Mouse (Mus musculus) embryonic facial prominence, embryonic 11.5 days (tissue): Measurements from ENCODE around the gene Zp3r. TPM values are rescaled to one million over a fixed set of nuclear protein-coding genes. Genes with fewer than 3 reads are reported as not detected.
"Not testable (repeated sequence)": the region's sequence is repeated elsewhere in the genome, so short reads cannot be mapped to it uniquely, and the experiment has no call there.

Source experiments
- ATAC-seq: fragments of 200-750 bp; cut with Nextera tagmentation; replicated peaks from 2 replicates; pipeline ENCODE4 v1.8.0; 2017; ENCODE audit warnings: low read depth; ENCODE audit not compliant: insufficient number of reproducible peaks, low FRiP score, low TSS enrichment
- DNase-seq: peaks from one replicate; pipeline ENCODE4 v3.0.0-alpha.2; 2015; ENCODE audit warnings: low spot score
- H3K27ac ChIP-seq: fragments of 300-500 bp; sonication (generic); replicated peaks from 2 replicates; pipeline ENCODE4 v1.5.1; 2014; ENCODE audit warnings: mild to moderate bottlenecking, low read depth, low read length, control low read depth
- H3K27me3 ChIP-seq: fragments of 300-500 bp; sonication (generic); 2 replicates; pipeline ENCODE4 v1.6.1; 2014; ENCODE audit warnings: mild to moderate bottlenecking, low read length, moderate library complexity, mixed read lengths; ENCODE audit not compliant: control insufficient read depth, insufficient read depth
- H3K36me3 ChIP-seq: fragments of 300-500 bp; sonication (generic); replicated peaks from 2 replicates; pipeline ENCODE4 v1.6.1; 2014; ENCODE audit warnings: low read depth, mild to moderate bottlenecking, low read length, moderate library complexity, mixed read lengths; ENCODE audit not compliant: control insufficient read depth, insufficient read depth
- H3K4me1 ChIP-seq: fragments of 300-500 bp; sonication (generic); 2 replicates; pipeline ENCODE4 v1.6.1; 2014; ENCODE audit warnings: low read length, mixed read lengths; ENCODE audit not compliant: control insufficient read depth, insufficient read depth
- H3K4me2 ChIP-seq: fragments of 300-500 bp; sonication (generic); 2 replicates; pipeline ENCODE4 v1.6.1; 2014; ENCODE audit warnings: low read depth, mild to moderate bottlenecking, control low read depth, low read length, moderate library complexity
- H3K4me3 ChIP-seq: fragments of 300-500 bp; sonication (generic); 2 replicates; pipeline ENCODE4 v1.5.1; 2014; ENCODE audit warnings: low read depth, low read length, control low read depth
- H3K9ac ChIP-seq: fragments of 300-500 bp; sonication (generic); replicated peaks from 2 replicates; pipeline ENCODE4 v1.6.1; 2014; ENCODE audit warnings: mild to moderate bottlenecking, control low read depth, low read length
- H3K9me3 ChIP-seq: fragments of 300-500 bp; sonication (generic); replicated peaks from 2 replicates; pipeline ENCODE4 v1.6.1; 2016; ENCODE audit warnings: mild to moderate bottlenecking, low read length, inconsistent platforms, mixed read lengths; ENCODE audit not compliant: control insufficient read depth
- WGBS: fragments of 180-500 bp; shearing (Covaris S2); extraction: QIAGEN DNeasy Blood & Tissue Kit; methylation state at CpG from one replicate; pipeline ENCODE4 v1.1.7; 2014; 5-methylcytosine and 5-hydroxymethylcytosine counted together
- polyA plus RNA-seq: library from polyadenylated mRNA; unstranded; fragments of >200 nt; fragmentation: Nextera tagmentation; extraction: Ambion mirVana; gene quantifications from 2 replicates; pipeline ENCODE4 v1.2.1, GENCODE M21; 2014

Zp3r gene
- polyA plus RNA-seq: not detected in 2 replicates

DNA sequence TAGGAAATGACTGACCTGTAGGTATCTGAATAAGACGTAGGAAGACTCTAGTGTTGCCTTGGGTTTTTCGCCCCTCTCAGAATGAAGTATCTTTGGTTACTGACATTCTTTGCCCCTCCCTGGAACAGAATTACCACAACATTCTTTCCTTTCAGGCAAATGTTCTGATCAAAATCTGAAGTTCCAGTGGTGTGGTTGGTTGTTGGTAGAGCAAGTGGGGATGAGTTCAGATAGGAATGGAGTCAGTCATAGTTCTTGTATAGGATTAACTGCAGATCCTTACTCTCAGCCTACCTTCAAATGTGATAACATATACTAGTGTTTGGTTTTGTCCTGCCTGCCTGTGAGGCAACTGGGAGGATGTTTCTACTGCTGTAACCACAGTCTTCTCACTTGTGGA, at the start of gene Zp3r:
Gene Zp3r, minus strand, starts transcription at position 101 of the 400 bp plus-strand sequence.
- Histone ChIP-seq H3K9ac (no peak within 1 kb of the TSS), H3K36me3 (no peaks in the 10 kb centered on the region), H3K9me3 (no peaks in the 10 kb centered on the region), H3K4me3 (no peak within 1 kb of the TSS), H3K4me1 (no peaks in the 10 kb centered on the region), H3K27ac (no peak within 1 kb of the TSS), H3K27me3 (no peaks in the 10 kb centered on the region), H3K4me2 (no peak within 1 kb of the TSS)
- 90% methylated on average over 2 of the region's 2 CpGs for WGBS
- ATAC-seq: no peak
- DNase-seq: no peak

DNA sequence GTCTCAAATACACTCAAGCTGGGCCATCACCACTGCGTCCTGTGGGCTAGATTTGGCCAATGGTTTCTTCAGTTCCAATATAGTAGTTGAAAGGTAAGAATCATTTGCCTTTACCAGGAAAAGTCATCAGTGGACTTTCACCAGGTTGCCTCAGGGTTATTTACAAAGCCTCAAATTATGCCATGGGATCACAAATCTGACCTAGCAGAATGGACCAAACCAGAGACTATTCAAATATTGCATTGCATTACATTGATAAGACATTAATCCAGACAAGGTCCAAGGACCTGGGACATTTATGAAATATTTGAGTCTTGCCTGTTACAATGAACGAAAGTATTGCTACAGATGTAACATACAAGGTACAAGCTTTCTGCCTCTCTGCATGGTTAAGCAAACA, 49.1 kb upstream of the Zp3r start:
- ATAC-seq: no peak
- no peak for DNase-seq
- 85% methylated on average over 2 of the region's 2 CpGs for WGBS
- Histone ChIP-seq H3K27me3 (no peaks in the 10 kb centered on the region), H3K4me2 (no peak overlapping the region), H3K4me3 (no peak overlapping the region), H3K27ac (no peak overlapping the region), H3K9ac (no peak overlapping the region), H3K4me1 (no peaks in the 10 kb centered on the region), H3K36me3 (no peaks in the 10 kb centered on the region), H3K9me3 (no peaks in the 10 kb centered on the region)

- not testable (repeated sequence) for H3K27me3 ChIP-seq, DNase-seq, H3K36me3 ChIP-seq, H3K9me3 ChIP-seq, H3K4me1 ChIP-seq, H3K4me3 ChIP-seq, ATAC-seq, H3K27ac ChIP-seq, H3K9ac ChIP-seq, H3K4me2 ChIP-seq
- WGBS: 90% methylated on average over 5 of the region's 5 CpGs
Measured at GRCm38 (mm10) chr1:130663576-130663975, 34.2 kb upstream of the Zp3r start.

GRCm38 (mm10) chr1:130661454-130661853, 32.0 kb upstream of the Zp3r start, which contains the start of gene C4bp:
C4bp (minus strand) TSS chr1:130661632.
- Histone ChIP-seq H3K4me3 (no peak within 1 kb of the TSS), H3K9me3 (no peaks in the 10 kb centered on the region), H3K9ac (no peak within 1 kb of the TSS), H3K4me1 (no peaks in the 10 kb centered on the region), H3K36me3 (no peaks in the 10 kb centered on the region), H3K4me2 (no peak within 1 kb of the TSS), H3K27ac (no peak within 1 kb of the TSS), H3K27me3 (no peaks in the 10 kb centered on the region)
- 62% methylated on average over 3 of the region's 3 CpGs for WGBS
- no peak for DNase-seq
- no peak for ATAC-seq

GRCm38 (mm10) chr1:130659641-130660040, 30.2 kb upstream of the Zp3r start:
- not testable (repeated sequence) for H3K4me3 ChIP-seq, ATAC-seq, H3K27ac ChIP-seq, H3K4me2 ChIP-seq, DNase-seq, H3K4me1 ChIP-seq, H3K27me3 ChIP-seq, H3K9me3 ChIP-seq, H3K36me3 ChIP-seq, H3K9ac ChIP-seq
- WGBS: 38% methylated on average over 5 of the region's 5 CpGs

DNA sequence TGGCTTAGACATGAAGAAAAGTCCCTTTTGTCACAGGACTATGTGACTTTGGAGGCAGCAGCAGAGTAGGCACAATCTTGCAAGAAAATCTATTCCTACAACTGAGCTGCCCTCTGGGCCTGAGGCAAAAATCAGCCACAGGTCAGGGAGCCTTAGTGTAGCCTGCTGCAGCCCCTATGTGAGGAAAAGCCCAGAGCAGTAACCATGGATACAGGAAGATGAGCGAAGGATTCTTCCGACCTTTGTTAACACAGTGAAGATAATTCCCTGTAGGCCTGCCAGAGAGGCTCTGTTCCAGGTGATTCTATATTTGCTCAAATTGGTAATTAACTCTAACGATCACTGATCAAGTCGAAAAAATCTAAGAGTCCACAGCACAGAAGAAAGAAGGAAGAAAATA, 14.7 kb upstream of the Zp3r start:
- DNase-seq (no peak), ATAC-seq (no peak)
- 57% methylated on average over 4 of the region's 4 CpGs for WGBS
- Histone ChIP-seq H3K36me3 (no peaks in the 10 kb centered on the region), H3K4me3 (no peak overlapping the region), H3K27me3 (no peaks in the 10 kb centered on the region), H3K9ac (no peak overlapping the region), H3K4me1 (no peaks in the 10 kb centered on the region), H3K4me2 (no peak overlapping the region), H3K9me3 (no peaks in the 10 kb centered on the region), H3K27ac (no peak overlapping the region)

GRCm38 (mm10) chr1:130640967-130641366, 11.5 kb upstream of the Zp3r start:
- no peaks in the 10 kb centered on the region for H3K4me1 ChIP-seq
- H3K36me3 ChIP-seq: no peaks in the 10 kb centered on the region
- H3K9me3 ChIP-seq: no peaks in the 10 kb centered on the region
- H3K4me3 ChIP-seq: no peak overlapping the region
- H3K4me2 ChIP-seq: no peak overlapping the region
- H3K27me3 ChIP-seq: no peaks in the 10 kb centered on the region
- no peak overlapping the region for H3K9ac ChIP-seq
- no peak overlapping the region for H3K27ac ChIP-seq
- no peak for DNase-seq
- ATAC-seq: no peak

- WGBS: 33% methylated on average over 16 of the region's 16 CpGs
- ATAC-seq: 0 out of 2 replicates have a peak, but pooled peaks have one; percentile 39
Measured at GRCm38 (mm10) chr1:130633761-130634410, 4.5 kb upstream of the Zp3r start.

More at GRCm38 (mm10) chr1:130633761-130634410, 4.5 kb upstream of the Zp3r start:
- H3K4me2 ChIP-seq: no peak overlapping the region
- H3K27me3 ChIP-seq: no peaks in the 10 kb centered on the region
- H3K36me3 ChIP-seq: no peaks in the 10 kb centered on the region
- no peak overlapping the region for H3K9ac ChIP-seq
- H3K4me3 ChIP-seq: no peak overlapping the region
- no peak overlapping the region for H3K27ac ChIP-seq
- no peaks in the 10 kb centered on the region for H3K4me1 ChIP-seq
- peak; percentile 79 for DNase-seq
- H3K9me3 ChIP-seq: no peaks in the 10 kb centered on the region
